Mouse (Mus musculus): Measurements from ENCODE around the gene Zdhhc9.

Zdhhc9 gene

DNA sequence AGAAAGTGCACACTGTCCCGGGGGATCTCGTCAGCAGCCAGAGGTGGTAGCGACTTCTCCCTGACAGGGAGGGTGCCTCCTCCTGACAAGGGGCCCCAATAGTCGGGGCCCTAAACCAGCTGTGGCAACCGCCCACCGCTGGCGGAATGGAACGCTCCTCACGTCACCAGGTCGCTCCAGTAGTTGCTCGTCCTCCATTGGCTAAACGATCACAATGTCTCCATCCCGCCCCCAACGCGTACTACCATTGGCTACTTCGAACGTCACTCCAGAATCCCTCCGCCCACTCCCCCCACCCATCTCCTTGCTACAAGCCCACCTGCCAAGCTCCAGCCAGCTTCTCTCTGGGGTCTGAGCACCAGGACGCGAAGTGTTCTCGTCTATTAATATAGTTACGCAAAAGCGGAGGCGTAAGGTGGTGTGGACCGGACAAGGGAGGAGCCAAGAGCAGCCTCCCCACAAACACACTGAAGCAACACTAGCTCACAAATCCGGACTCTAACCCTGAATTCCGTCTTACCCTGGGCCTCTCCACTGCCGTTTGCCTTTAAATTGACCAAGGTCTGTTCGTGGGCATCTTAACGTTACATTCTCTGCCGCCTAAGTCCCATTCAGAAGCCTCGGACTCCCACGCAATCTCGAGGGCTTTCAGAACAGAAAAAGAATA, at the start of gene Zdhhc9:
TSS of gene Zdhhc9 (minus strand) at position 360 of the 667 bp plus-strand sequence.
- in situ Hi-C loops (cut with MseI, MboI) = loop anchor here in 1 of 2 experiments (10.0 kb wide), 1 partner anchor 56 kb away; no protein-coding TSS in a partner anchor

DNA sequence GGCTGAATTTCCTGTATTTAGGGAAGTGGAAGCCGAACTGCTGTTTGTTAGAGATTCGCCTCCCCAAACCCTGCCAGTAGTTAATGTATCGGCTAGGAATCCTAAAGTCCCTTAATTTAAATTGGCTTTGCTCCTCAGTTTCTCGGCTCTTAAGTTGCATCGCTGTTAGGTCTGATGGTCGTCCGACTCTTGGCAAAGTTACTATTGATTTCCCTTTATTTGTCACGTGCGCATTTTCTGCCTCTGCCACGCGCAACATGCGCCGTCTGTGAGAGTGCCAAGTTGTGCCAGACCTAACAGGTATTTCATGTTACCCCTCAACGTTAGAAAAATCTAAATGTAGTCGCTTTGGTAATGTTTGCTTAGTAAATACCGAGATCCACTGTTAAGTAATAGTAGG, 48.3 kb upstream of the Zdhhc9 start:
- in situ Hi-C loops (cut with MseI, MboI) = no loop called here

DNA sequence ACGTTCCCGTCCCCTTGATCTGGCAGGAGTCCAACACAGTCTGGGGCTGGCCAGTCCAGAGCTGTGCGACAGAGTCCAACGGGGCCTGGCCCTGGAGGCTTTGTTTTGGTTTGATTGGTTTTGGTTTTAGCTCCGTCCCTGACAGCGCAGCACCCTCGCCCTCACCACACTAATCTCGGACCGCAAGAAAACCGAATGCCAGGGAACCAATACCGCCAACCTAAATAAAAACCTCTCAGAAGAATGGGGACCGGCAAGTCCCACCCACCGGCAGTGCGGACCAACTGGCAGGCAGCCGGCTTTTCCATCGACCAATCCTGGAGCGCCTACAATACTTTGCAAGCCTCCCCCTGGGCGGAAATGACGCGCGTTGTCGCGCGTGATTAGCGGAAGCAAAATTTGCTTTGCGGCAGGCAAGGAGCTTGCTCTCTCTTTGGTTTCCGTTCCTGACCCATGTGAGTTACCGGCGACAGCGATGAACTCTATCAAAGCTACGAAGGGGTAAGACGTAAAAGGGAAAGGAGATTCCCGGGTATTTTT, 47.9 kb upstream of the Zdhhc9 start, which contains the start of gene Utp14a:
TSS of gene Utp14a (plus strand) at position 395 of the 540 bp plus-strand sequence.
- in situ Hi-C loops (cut with MseI, MboI) = no loop called here

DNA sequence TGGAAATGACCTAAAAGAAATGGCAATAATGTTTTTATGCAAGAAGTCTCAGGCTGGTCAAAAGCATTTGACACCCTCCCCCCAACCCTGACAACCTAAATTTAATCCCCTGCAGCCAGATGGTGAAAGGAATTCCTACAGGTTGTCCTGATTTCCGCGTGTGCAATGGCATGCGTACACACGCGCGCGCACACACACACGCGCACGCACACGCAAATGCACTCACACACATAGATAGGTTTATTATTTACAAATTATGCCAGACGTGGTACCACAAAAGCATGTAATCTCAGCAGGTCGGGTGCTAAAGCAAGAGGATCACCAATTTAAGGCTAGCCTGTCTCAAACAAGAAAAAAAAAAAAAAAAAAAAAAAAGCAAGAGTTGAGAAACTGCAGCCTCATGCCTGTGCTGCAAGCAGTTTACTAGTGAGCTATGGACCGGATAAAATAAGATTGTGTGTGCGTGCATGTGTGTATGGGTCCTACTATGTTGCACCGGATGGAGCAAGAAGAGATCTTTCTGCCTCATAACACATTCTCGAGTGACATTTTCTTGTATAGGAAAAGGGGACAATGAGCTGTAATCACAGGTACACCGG, 47.3 kb upstream of the Zdhhc9 start:
- in situ Hi-C loops (cut with MseI, MboI) = no loop called here

DNA sequence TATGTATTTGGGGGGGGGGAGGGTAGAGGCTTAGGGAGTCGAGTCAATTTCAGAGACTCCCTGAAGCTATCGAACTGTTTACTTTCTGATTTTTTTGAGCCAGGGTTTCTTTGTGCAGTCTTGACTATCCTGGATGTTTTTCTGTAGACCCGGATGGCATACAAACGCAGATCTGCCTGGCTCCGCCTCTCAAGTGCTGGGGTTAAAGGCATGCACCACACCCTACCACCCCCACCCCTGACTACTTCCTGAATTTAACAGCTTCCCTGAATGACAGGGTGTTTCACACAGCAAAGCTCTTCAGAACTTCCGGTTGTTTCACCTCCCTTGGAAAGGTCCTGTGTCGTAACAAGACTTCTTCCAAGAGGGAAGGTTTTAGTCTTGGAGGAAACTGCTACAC, 25.7 kb upstream of the Zdhhc9 start:
- in situ Hi-C loops (cut with MseI, MboI) = no loop called here

DNA sequence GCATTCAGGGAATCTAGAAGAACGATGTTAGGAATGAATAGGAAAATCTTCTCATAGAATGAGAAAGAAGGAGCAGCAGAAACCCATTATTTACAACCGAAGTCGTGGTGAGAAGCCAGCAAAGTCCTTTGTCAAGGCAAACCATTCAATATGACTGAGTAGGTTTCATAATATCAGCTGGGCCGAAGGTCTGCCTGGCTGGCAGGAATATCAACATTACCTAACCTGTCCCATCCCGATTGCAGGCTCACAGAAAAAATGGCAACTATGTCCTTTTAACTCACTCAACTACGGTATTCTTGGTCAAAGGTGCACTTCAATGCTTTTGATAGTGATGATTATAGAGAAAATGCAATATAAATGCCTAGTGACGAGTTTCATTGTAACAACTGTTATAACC, 17.5 kb upstream of the Zdhhc9 start:
- in situ Hi-C loops (cut with MseI, MboI) = no loop called here

DNA sequence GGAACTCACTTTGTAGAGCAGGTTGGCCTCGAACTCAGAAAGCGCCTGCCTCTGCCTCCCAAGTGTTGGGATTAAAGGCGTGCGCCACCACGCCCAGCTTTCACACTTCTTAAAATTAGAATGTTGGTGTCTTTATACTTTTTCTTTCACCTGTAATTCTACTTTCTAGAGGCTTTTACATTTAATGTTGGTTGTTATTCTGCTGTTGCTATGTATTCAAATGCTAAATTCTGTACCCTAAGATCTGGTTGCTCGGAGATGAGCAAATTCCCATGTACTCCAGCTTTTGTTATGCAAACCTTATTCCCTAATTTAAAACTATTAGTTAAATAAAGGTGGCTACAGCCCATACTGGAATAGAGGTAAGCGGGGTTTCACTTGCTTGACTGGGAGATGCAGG, 14.0 kb upstream of the Zdhhc9 start:
- in situ Hi-C loops (cut with MseI, MboI) = no loop called here

DNA sequence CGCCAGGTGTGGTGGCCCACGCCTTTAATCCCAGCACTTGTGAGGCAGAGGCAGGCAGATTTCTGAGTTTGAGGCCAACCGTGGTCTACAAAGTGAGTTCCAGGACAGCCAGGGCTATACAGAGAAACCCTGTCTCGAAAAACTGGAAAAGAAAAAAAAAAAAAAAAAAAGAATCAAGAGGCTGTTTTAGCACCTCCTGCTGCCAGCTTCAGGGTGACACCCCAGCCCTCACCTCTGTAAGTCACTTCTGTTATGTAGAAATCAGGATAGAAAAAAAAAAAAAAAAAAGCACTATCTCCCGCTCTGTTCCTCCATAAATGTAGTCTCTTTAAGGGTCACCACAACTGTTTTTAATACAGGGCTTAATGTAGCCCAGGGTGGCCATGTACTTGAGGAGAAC, 10.8 kb upstream of the Zdhhc9 start:
- in situ Hi-C loops (cut with MseI, MboI) = no loop called here

DNA sequence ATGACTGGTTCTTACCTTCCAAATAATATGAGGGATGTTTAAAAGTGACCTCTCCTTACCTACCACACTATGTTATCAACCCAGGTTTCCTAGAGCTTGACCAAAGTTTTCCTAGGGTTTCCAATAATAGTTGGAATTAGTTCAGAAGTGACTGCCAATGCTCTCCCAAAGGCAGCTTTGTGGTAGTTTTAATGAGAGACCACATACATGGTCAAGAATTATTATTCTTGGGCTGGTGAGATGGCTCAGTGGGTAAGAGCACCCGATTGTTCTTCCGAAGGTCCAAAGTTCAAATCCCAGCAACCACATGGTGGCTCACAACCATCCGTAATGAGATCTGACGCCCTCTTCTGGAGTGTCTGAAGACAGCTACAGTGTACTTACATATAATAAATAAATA, 1.1 kb upstream of the Zdhhc9 start:
- in situ Hi-C loops (cut with MseI, MboI) = loop anchor here in 1 of 2 experiments (10.0 kb wide), 1 partner anchor 55 kb away; no protein-coding TSS in a partner anchor

DNA sequence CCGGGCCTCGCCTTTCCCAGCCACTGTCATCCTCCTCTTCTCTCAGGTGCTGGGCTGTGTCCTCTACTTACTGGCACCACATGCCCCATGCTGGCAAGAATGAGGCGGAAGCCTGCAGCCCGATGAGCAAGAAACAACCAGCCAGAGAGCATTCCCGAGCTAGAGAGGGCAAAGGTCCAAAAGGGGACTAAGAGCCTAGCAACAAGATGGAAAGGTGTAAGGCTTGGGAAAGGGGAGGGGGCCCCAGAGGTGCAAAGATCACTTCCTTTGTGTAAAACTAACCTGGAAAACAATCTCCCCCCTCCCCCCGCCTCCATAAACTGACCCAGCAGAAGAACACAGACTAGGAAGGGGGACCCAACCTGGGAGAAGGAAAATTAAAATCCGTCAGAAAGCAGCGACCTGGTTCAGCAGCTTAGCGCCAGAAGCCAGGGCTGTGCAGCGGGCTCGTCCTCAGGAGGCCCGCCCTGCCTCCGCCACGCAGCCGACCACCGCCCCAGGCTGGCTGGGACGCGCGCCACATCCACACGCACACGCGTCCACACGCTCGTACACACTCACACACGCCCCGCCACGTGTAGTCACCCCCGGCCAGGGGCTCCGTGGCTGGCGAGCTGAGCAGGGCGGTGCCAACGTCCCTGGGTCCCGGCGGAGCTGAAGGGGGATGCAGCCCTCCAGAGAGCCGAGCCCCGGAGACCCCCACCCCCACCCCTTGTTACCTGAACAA, 754 bp downstream of the Zdhhc9 start:
- in situ Hi-C loops (cut with MseI, MboI) = loop anchor here in 1 of 2 experiments (10.0 kb wide), 1 partner anchor 57 kb away; no protein-coding TSS in a partner anchor

DNA sequence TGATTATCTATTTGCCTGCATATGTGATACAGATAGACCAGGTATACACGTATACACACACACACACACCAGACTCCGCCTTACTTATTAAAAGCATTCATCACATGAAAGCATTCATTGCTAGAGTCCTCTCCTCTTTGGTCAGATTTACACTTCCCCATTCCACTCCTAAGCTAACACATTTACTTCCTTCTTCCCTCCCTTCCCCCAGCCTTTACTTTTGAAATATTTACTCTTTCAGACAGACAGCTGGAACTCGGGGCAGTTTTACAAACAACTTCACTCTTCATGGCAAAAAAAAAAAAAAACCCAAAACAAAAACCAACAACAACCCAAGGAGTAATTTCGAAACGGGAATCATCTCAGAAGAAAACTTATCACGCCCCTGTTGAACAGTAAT, 4.2 kb downstream of the Zdhhc9 start:
- in situ Hi-C loops (cut with MseI, MboI) = loop anchor here in 1 of 2 experiments (10.0 kb wide), 1 partner anchor 60 kb away; no protein-coding TSS in a partner anchor

DNA sequence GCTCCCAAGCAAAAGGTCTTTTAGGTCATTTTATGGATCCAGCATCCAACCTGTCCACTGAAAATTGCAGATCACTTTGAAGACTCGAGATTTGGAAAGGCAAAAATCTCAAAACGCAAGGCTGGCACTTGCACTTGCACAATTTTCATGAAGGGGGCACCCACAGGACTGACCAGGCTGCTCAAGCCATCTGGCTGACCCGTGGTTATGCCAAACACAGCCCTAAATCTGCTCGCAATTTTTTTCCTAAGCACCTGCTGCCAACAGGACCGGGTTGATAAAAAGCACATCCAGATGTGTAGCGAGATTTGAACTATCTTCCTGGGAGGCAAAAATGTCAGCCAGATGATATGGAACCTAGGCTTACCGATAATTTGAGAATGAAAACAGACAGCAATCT, 4.9 kb downstream of the Zdhhc9 start:
- in situ Hi-C loops (cut with MseI, MboI) = loop anchor here in 1 of 2 experiments (10.0 kb wide), 1 partner anchor 61 kb away; no protein-coding TSS in a partner anchor

DNA sequence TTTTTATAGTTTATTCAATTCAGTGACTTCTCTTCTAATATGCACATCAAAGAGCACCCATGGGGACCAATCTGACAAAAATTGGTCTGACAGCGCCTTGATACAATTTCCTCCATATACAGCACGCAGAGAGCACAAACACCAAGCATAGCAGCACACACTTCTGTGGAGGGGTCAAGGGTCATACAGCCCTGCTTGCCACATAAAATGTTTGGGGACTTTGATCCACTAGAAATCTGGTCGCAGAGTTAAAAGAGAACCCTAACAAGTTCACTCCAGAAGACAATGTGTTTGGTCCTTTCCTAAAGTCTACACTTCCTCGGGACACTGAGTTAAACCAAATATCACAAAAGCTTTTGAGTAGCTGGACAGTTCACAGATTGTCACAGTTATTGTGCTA, 5.7 kb downstream of the Zdhhc9 start:
- in situ Hi-C loops (cut with MseI, MboI) = loop anchor here in 1 of 2 experiments (10.0 kb wide), 1 partner anchor 62 kb away; no protein-coding TSS in a partner anchor

DNA sequence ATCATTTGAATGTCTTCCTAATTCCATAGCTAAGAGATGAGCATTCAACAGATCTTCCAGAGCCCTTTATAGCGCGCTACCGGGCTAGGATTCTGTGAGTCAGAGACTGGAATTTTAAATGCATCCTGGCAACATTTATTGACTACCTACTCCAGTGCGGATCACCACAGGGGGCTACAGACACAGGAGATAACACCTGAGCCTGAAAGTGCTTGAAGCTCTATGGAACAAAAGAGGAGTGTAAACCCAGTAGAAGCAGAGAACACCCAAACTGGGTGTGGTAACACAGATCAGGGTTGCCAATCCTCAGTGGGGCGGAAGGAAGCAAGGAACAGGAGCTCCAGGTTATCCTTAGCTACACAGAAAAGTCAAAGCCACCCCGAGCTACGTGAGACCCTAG, 6.2 kb downstream of the Zdhhc9 start:
- in situ Hi-C loops (cut with MseI, MboI) = loop anchor here in 1 of 2 experiments (10.0 kb wide), 1 partner anchor 62 kb away; no protein-coding TSS in a partner anchor

DNA sequence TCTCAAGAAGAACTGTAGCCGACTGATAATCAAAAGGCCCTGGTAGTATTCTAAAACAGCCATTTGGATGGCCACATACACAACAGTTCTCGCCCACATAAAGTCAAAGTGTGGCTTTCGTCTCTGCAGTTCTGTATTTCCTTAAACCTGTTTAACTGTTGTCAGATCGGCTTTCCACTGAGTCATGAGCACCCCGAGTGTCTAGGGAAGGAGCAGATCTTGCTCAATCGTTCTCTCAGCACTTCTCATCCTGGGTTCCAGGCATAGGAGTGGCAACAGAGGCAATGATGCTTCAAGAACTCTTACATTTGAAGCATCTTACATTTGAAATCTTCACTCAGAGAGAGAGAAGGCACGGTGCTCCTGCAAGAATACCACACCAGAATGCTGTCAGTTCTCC, 6.7 kb downstream of the Zdhhc9 start:
- in situ Hi-C loops (cut with MseI, MboI) = loop anchor here in 1 of 2 experiments (10.0 kb wide), 1 partner anchor 63 kb away; no protein-coding TSS in a partner anchor

DNA sequence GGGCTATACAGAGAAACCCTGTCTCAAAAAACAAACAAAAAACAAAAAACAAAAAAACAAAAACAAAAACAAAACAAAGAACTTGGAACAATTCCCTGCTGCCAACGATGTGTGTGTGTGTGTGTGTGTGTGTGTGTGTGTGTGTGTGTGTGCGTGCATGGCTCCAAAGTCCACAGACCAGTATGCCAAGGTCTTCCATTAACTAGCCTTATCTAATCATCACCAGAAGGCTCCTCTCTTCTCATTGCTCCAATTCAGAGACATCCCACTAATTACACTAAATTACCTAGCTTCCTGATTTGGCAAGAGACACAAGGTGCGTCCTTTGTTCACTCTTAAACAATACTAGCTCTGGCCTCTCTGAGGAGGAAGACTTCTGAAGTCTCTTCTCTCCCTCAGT, 8.0 kb downstream of the Zdhhc9 start:
- in situ Hi-C loops (cut with MseI, MboI) = loop anchor here in 1 of 2 experiments (10.0 kb wide), 1 partner anchor 64 kb away; no protein-coding TSS in a partner anchor

DNA sequence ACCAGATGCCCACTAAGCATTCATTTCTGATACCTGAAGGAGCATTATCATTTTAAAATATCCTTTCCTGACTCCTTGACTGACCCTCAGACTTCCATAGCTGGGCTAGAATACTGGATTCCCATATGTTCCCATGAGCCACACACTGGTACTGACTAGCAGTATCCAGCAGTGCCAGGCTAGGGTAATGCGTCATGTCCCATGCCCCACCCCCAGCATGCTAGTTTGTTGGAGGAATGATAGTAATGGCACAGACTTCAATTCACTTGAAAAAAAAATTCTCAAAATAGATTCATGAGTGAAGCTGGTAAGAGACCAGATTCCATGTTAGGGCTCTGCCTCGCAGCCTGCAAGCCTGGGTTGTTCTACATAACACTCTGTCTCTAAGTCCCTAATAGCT, 9.7 kb downstream of the Zdhhc9 start:
- in situ Hi-C loops (cut with MseI, MboI) = no loop called here

DNA sequence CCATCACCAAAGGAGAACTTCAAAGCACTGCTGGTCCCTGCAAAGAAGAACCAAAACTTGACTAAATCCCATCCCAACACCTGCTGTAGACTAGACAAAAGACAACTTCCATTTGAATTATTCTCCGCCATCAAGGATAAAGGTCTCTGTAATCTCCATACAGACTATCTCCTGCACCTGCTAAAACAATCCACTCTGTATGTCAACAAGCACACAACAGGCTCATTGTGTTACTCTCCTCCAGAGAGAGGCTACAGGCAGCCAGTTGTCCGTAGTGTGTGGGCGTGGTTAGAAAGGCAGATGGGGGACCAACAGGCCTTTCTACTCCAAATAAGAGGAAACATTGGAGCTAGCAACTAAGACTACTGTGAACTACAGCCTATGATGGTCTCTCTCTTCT, 10.8 kb downstream of the Zdhhc9 start:
- in situ Hi-C loops (cut with MseI, MboI) = no loop called here

DNA sequence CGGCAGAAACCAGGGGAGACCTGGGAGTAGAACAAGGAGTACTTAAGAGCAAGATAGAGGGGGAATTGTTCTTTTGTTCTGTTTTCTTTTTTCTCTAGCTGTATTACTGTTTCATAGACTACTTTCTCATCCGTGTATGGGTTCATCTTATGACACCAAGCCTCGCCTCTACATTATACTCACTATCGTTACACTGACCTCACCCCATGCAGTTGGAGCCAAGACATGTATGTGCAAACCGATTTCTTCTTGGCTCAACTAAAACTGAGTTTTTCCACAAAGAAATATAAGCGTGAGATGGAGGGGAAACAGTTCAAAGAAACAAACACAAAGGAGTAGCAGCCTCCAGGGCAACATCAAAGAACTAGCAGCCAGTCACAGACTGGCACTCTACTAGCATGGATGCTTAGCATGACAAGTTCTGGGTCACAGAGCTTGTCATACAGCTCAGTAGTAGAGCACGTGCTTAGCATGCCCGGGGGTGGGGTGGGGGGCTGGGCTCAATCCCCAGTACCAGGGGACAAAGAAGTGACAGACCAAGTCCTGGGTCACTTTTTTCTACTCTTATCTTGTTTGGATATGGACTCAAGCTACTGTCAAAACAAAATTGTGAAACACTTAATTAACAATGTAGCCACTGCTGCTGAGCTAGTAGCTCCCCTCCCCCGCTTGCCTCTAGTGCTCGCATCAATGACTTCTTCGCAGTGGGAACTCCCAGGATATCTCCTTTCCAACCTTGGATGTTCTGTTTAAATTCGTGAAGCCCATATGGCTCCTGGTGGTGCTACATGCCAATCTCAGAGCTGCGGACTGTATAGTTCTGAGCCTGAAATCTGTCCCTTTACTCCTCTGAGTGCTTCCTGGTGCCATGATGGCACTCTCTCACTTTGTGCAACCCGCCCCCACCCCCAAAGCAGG, 15.2 kb downstream of the Zdhhc9 start:
- in situ Hi-C loops (cut with MseI, MboI) = no loop called here

DNA sequence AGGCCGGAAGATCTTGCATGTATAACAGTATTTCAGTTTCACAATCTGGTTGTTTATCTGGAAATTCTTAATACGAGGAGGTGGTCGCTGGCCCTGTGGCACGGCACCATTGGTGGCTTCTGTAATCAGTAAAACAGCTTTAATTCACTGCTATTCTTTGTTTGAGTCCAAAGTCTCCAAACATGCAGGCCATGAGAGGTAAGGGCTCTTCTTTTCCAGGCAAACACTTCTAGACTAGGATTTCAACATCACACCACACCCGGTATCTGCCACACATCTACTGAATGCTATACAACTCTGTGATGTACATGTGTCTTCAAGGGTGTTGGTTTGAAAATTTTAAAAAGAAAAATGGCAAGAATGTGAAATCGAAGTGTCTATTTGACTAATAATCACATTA, 17.4 kb downstream of the Zdhhc9 start:
- in situ Hi-C loops (cut with MseI, MboI) = no loop called here

DNA sequence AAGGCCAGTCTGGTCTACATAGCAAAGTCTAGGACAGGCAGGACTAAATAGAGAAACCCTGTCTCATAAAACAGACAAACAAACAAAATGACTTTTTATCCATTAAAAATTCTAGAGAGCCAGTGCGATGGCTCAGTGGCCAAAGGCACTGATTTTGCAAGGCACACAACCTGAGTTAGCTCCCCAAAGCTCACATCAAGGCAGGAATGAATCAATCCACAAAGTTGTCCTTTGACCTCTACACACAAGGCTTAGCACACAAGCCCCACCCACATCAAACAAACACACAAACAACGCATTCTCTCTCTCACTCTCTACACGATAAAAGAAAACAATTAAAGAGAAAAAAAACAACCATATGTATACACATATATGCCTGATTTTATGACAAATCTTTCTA, 24.0 kb downstream of the Zdhhc9 start:
- in situ Hi-C loops (cut with MseI, MboI) = no loop called here
